Mouse (Mus musculus): ENCODE results near the gene Gramd4. TPM values are rescaled to one million over a fixed set of nuclear protein-coding genes. Genes with fewer than 3 reads are reported as not detected.
"Not testable (repeated sequence)": the region's sequence is repeated elsewhere in the genome, so short reads cannot be mapped to it uniquely, and the experiment has no call there.

Gene Gramd4
- total RNA-seq, 2 experiments from 2014 or later, result 3.3 to 8.4 TPM

DNA sequence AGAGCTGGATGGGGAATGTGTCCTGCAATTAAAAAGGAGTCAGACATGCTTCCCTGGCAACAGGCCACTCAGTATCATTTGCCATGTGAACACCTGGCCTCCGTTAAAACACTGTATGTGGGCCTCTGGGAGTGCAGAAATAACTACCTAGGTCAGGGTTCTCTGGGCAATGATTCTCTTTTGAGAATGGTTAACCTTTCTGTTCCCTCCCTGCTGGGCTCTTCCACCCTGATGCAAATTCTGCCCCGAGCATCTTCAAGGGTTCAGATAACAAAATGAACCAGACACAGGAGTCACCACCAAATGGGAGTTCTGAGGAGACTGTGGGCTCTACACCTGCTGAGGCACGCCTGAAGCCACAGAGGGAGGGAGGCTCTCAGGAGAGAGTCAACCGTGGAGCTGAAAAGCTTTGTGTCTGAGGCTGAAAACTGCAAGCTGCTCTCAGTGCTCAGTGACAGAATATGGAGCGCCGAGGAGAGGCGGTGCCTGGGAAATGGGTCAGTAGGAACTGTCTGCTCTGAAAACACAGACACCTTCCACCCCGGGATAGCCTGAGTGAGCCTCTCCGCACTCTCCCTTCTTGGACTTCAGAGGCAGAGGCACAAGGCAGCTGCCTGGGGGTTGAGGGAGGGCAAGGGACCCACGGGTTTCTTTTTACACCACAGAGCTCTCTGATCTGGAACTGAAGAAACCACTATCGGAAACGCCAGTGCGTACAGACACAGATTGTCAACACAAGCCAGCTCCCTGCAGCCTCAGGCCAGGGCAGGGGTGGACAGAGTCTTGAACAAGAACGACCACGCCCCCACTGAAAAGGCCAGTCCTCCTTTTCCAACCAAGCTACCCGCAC lies 115.9 kb downstream of the Gramd4 start:
- ATAC-seq (replicated peaks; ENCODE audit: low FRiP score, poor library complexity, severe bottlenecking), result no peak

DNA sequence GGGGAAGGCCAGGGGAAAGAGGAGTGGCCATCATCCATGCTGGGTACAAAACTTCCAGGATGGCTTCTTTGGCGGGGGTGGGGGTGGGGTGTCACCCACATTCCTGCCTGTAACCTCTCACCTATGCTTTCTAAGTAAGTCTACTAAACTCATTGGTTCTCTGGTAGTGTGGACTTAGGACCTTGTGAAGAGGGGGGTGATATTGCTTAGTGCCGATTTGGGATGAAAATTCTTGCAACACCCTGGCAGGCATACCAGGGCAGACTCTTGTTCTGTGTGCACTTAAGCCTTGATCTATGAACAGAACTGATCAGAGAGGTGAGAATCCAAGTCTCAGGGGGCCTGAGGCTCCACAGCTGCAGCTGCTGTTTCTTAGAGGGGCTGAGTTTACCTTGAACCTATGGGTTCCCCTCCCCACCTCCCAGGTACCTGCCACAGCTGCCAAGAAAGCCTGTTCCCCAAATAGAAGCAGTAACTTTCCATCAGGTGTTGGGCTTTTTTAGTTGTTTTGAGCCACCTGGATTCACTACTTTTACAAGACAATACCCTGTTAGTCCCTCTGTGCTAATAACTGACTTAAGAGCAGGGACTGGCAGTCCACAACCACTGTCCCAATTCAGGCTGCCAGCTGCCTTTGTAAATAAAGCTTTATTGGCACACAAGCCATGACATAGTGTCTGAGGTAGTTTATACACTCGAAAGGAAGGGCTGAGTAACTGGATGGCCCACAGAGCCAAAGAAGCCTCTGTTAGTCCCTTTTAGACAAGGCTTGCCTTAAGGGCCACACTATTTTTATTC lies 118.0 kb downstream of the Gramd4 start:
- ATAC-seq (replicated peaks; ENCODE audit: low FRiP score, poor library complexity, severe bottlenecking), result no peak

DNA sequence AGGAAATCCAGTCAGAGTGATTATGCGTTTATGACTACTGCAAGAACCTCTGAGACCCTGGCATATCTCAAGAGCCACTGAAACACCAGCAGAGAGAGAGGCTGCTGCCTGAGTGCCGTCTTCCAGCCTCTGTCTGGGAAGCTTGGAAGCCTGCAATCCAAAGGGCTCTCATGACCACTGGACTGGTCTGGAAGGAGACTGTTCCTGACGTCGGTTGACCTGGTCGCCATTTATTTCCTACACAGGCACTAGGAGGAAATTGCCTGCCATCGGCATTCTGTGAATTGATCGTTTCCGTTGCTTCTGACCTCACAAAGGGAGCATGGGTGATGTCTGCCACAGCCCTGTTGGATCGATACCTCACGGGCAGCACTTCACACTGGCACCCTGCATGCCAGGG lies 118.7 kb downstream of the Gramd4 start:
- ATAC-seq (replicated peaks; ENCODE audit: low FRiP score, poor library complexity, severe bottlenecking), result no peak

DNA sequence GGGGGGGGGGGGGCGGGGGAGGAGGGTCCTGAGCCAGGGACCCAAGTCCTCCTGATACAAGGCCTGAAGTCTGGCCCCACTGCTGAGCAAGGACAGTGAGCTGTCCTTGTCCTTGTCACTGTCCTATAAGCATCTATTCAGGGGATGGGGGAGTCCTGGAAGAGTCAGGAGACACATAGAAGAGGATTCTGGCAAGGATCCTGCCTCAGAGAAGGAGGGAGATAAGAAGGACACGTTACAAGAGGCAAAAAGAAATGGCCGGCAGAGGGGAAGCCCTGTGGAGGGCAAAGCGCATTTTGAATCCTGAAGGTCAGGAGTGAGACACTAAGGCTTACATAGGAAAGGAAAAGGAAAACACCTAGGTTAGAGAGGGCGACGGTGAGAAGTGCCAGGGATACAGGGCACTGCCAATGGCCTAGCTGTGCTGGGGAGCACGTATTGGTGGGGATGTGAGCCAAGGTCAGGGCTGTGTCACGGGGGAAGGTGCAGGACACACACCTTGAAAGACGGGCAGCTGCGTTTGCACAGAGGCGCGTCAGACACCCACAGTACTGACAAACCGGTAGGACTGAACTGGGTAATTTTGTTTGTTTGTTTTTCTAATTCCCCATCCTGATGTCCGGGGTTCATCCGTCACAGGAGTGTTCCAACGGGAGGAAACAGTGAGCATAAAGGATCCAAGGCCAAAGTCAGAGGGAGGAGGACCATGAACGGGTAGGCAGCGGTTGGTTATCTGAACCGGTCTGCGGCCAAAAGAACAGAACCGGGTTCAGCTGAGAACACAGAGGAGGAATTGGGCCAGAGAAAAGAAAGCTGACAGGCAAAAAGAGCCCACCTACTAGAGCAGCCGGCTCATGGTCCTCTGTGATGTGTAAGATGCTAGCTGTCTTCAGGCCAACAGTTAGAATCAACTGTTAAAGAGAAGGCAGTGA lies 119.5 kb downstream of the Gramd4 start:
- no peak for ATAC-seq (replicated peaks; ENCODE audit: low FRiP score, poor library complexity, severe bottlenecking)

DNA sequence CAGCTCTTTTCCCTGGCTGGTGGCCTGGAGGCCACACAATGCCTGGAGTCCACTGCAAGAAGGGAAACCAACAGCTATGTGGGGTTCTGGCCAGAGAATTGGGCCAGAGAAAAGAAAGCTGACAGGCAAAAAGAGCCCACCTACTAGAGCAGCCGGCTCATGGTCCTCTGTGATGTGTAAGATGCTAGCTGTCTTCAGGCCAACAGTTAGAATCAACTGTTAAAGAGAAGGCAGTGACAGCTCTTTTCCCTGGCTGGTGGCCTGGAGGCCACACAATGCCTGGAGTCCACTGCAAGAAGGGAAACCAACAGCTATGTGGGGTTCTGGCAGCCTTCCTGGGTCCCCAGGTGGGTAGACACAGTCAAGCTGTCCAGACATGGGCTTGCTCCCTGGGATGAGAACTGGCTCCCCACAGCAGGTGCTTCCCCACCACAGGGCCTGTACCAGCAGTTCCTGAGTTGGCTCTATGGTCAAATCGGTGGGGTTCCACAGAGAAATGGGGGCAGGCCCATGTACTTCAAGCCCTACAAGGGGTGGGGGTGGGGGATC lies 120.3 kb downstream of the Gramd4 start:
- ATAC-seq (replicated peaks; ENCODE audit: low FRiP score, poor library complexity, severe bottlenecking), result not testable (repeated sequence)

DNA sequence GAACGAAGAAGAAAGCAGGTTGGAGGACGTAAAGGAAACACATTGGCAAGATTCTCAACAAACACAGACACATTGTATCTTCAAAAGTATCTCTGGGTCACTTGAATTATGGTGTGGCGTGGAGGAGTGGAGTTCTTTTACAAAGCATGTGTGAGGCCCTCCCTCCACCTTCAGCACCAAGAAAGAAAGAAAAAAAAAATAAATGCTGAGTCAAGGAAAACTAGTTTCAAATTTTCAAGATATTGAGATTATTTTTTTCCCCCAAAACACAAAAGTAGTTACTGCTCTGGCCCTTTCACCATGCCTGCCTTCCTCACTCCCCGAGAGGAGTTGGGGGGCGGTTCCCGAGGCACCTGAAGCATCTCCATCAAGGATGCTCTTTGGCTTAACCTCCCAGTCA lies 121.1 kb downstream of the Gramd4 start:
- ATAC-seq (replicated peaks; ENCODE audit: low FRiP score, poor library complexity, severe bottlenecking), result no peak

DNA sequence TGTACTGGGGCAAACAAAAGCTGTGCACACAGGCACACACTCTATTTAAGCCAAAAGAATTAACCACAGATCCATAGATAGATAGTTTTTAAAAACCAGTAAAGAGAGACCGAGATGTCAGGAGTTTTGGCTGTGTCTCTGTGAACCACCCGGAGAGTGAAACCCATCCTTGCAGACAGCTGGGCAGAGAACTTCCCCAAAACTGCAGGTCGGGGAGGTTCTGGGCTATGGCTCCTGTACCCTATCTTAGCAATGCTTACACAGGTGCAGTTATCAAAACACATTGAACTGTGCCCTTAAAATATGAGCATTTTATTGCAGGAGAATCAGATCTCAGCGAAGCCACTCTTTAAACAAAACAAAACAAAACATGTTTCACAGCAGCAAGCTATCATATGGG lies 122.9 kb downstream of the Gramd4 start:
- no peak for ATAC-seq (replicated peaks; ENCODE audit: low FRiP score, poor library complexity, severe bottlenecking)

DNA sequence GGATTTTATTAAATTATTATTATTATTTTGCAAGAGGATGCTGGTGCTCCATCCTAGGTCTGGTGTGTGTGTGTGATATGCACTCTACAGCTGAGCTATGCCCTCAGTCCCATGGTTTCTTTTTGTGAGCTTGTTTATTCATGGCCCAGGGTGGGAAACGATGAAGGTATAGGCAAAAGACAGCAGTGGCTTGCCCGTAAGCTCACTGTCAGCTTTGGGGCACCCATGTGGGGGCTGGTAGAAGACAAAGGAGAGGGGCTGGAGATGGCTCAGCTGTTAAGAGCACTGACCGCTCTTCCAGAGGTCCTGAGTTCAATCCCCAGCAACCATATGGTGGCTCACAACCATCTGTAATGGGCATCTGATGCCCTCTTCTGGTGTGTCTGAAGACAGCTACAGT lies 123.8 kb downstream of the Gramd4 start:
- ATAC-seq (replicated peaks; ENCODE audit: low FRiP score, poor library complexity, severe bottlenecking), result not testable (repeated sequence)

DNA sequence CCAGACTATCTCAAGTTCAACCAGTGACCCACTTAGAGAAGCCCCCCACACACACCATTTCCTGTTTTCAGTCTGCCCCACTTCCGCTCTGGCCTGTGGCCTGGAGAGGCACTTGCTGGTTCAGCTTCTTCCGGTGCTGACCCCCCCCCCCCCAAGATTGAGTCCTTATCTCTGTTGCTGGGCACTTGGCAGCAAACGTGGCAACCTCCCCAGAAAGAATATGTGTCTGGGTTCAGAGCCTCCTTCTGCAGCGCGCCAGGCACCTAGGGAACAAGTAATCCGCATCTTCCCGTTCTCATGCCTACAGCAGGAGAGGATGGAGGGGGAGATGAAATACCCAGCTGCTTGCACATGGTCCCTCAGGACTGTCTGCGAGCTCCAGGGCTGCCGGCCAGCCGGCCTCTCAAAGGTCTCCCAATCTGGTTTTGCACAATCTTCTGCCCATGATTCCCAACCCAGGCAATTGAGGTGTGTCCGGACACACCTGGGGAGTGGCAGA lies 124.5 kb downstream of the Gramd4 start:
- no peak for ATAC-seq (replicated peaks; ENCODE audit: low FRiP score, poor library complexity, severe bottlenecking)

DNA sequence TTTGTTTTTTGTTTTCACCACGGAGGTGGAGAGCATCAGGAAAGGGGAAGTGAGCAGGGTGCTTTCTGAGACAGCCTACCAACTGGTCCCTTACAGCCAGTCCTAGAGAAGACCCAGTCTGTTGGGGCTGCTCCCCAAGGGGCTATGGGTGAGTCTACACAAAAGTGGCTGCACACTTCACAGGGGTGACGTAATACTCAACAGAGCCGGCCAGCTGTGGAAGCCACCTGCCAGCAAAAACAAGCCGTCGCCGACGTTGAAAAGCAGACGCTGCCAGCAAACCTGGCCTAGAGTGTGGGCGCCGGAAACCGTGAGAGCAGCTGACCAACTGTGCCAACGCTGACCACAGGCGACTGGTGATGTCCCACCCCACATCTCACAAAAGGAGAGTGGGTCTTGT lies 125.2 kb downstream of the Gramd4 start:
- ATAC-seq (replicated peaks; ENCODE audit: low FRiP score, poor library complexity, severe bottlenecking), result no peak

DNA sequence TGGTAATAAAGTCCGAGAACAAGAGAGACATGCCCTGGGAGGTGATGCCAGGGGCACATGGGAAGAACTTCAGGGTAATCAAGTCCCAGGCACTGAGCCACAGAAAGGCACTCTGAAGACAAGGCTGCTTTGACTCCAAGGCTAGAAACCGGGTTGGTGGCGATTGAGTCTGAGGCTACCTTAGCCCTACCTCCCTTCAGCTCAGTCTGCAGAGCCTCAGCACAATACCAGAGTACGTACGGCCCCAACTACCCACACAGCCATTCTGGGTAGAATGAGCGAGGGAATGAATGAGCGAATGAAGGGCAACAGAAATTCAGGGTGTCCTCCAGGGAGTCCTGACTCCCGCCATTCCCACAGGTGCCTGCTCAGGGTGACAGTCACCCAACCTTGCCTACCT lies 126.0 kb downstream of the Gramd4 start:
- ATAC-seq (replicated peaks; ENCODE audit: low FRiP score, poor library complexity, severe bottlenecking), result no peak

DNA sequence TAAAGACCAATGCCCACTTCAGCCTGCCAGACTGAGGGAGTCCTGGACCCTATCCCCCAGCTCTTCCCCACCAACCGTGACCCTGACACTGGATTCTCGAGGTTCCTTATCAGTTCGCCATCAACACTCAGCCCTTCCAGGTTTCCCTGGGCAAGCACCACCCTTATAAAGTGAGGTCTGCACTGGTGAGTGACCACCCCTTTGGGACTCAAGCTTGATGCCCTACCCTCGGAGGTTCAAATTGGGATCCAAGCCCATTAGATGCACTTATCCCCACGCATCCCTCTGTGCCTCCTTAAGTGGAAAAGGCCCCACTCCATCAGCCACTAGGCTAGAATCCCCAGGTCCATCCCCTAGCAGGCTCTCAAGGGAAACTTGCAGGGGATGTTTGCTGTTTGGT lies 126.6 kb downstream of the Gramd4 start:
- no peak for ATAC-seq (replicated peaks; ENCODE audit: low FRiP score, poor library complexity, severe bottlenecking)

DNA sequence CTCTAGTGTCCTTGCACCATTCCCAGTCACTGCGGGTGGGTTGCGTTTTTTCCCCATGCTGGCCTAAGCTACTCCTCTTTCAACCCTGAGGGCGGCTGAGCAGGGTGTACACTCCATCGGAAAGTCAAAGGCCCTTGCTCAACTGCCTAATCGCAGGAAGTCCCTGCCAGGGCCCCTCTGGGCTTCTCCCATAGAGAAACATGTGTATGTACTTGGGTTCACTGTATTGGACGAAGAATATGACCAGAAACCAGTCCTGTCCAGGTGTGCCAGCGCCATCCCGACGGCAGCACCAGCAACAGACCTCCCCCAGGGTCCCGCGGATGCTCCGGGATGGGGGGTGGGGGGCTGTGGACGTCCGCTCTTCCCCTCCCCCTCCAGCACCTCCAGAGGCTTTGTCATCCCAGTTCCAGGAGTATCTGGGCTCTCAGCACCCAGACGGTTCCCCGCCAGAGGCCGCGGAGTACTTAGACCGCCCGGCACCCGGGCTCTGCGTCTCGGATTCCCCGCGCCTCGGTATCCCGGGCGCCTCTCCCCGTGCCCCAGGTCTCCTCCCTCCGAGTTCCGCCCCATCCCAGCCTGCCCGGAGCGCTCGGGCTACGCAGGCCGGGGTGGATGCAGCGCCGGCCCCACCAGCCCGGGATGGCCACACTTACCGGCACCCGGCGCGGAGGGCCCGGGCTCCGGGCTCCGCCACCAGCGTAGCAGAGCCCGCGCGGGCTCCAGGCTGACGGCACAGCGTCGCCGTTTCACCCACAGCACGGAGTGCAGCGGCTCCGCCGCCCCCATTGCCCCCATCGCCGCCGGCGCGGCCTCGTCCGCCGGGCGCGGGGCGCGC lies 127.6 kb downstream of the Gramd4 start:
- no peak for ATAC-seq (replicated peaks; ENCODE audit: low FRiP score, poor library complexity, severe bottlenecking)

DNA sequence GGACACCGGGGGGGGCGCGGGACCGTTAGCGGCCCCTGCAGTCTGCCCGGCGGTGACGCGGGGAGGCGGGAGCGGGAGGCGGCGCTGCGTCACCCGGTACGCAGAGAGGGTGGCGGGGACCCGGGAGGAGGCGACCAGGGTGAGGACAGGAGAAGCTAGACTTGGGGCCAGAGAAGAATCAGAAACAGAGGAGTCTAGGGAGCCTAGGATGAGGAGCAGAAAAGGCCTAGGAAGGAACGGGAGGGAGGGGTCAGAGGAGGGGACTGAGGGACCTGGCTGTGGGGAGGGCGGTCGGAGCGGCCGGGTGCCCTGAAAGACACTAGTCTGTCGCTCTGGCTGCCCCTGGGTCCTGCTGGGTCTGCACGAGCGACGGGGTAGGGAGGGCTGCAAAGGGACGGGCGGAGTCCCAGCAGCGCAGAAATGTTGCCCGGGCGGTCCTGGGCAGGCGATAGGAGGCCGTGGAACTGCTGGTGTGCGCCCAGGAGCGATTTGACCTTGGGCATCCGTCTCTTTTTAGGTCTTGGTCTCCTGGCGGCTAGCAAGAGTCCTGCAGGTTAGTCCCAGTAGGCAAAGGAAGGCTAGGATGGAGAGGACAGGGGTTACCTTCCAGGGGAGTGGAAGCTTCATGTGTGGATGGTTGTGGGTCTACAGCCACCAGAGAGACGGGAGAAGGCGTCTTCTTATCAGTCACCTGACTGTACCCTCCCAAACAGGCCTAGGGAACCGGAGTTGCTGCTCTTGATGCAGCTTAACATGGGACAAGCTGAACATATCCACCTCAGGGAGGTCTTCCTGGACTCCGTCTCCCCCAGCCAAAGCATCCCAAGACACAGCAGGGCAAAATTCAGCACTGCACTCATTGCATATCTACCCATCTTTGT lies 128.4 kb downstream of the Gramd4 start, which contains the start of gene Cerk:
Gene Cerk (minus strand): TSS at position 453 of the 881 bp plus-strand sequence.
- no peak for ATAC-seq (replicated peaks; ENCODE audit: low FRiP score, poor library complexity, severe bottlenecking)

DNA sequence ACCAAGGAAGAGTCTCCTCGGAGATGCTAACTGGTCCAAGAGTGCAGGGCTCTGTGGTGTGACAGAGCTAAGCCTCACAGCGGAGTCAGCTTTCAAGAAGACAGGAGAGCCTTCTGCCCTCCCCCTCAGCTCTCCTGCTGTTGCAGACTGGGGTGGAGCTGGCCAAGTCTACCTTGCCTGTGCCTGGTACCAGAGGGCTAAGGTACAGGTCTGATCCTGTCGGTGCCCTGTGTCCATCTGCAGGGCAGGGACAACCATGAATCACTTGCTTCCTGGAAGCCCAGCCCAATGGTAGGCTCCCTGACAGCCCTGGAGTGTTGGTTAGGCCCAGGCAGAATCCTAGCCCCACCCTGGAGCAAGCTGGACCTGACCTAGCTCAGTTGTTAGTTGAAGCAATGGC lies 129.2 kb downstream of the Gramd4 start:
- no peak for ATAC-seq (replicated peaks; ENCODE audit: low FRiP score, poor library complexity, severe bottlenecking)
